Mouse (Mus musculus): ENCODE results near the gene Mpp5.

GRCm38 (mm10) chr12:78777916-78778315 is 29.2 kb downstream of the Mpp5 start:
- TF ChIP-seq HCFC1 (IDR thresholded peaks at IDR 0.05; ENCODE audit: borderline replicate concordance, insufficient read depth, low read length) (no peak), CHD2 (IDR thresholded peaks at IDR 0.05; ENCODE audit: low read depth, low read length) (no peak), MAFK (IDR thresholded peaks at IDR 0.05; ENCODE audit: insufficient read depth, low read depth, low read length) (no peak)

Data from ES-E14 (cell line).